Mouse (Mus musculus): ENCODE data around the gene Sez6l2. TPM values are rescaled to one million over a fixed set of nuclear protein-coding genes. Genes with fewer than 3 reads are reported as not detected.
"Not testable (repeated sequence)": the region's sequence is repeated elsewhere in the genome, so short reads cannot be mapped to it uniquely, and the experiment has no call there.

Gene Sez6l2
- 0.63 and 0.88 TPM in 2 replicates for polyA plus RNA-seq (2015; fragmentation: Nextera tagmentation; extraction: Ambion mirVana)

DNA sequence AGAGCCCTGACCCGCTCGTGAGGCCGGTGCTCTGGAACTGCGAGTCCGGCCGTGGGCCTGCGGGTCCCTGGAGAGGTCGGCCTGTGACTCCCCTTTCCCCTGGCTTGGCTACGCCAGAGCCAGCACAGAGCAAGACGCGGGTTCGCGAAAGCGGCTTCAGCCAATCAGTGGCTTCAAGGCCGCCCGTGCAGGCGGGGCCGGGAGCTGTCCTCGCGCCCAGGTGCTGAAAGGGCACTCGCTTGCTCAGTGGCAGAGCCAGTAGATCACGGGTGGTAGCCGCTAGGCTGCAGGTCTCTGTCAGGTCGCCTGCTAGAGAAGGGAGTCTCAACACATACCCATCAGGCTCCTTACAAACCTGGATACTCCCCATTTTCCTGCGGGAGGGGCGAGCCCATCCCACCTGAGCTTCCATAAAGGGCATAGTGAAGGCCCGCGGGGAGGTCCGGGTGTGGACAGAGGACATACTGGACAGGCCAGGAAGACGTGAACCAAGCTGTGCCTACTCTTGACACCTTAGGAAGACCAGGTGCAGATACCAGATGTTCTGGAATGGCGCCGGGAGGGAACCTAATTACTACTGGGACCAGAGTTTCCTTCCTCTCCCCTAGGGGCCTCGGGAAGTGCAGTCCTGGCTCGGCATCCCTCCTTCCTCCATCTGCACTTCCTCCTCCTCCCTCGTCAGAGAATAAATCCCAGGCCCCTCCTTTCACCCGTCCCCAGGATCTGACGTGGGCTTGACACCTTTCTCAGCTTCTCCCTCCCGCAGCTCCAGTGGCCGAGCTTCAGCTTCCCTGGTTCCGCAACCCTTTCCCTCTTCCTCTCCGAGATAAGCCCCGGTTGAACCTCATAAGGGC lies at the start of gene Sez6l2:
Gene Sez6l2 (plus strand): TSS at position 771 of the 854 bp plus-strand sequence.
- under 1% methylated on average over 42 of the region's 42 CpGs for WGBS
- Histone ChIP-seq H3K36me3 (0 out of 2 replicates have a peak, but pooled peaks cover 2% of the 10 kb centered on the region), H3K27me3 (peaks cover 35% of the 10 kb centered on the region), H3K9ac (no peak within 1 kb of the TSS), H3K4me1 (peaks cover 16% of the 10 kb centered on the region), H3K9me3 (replicated peaks) (no peaks in the 10 kb centered on the region), H3K4me2 (replicated peaks) (peak within 1 kb of the TSS; percentile 100), H3K27ac (replicated peaks) (no peak within 1 kb of the TSS), H3K4me3 (replicated peaks) (peak within 1 kb of the TSS; percentile 53)
- ATAC-seq (ENCODE audit: insufficient number of reproducible peaks, low FRiP score, low TSS enrichment, low read depth): peak; percentile 81

DNA sequence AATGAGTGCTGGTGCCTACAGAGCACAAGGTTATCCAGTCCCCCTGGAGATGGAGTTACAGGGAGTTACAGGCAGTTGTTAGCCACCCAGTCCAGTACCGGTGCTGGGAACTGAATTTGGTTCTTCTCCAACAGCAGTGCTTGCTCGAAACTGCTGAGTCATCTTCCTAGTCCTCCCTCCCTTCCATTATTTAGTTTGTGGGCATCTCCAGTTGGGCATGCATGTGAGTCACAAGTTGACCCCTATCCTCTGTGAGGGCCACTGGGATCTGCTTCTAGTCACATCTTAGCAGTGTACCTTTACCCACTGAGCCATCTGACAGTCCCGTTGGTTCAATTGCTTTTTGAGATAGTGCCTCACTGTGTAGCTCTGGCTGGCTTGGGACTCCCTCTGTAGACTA lies 44.8 kb upstream of the Sez6l2 start:
- Histone ChIP-seq H3K9ac (no peak overlapping the region), H3K27me3 (no peaks in the 10 kb centered on the region), H3K9me3 (replicated peaks) (no peaks in the 10 kb centered on the region), H3K4me3 (replicated peaks) (no peak overlapping the region), H3K36me3 (no peaks in the 10 kb centered on the region), H3K4me1 (no peaks in the 10 kb centered on the region), H3K4me2 (replicated peaks) (no peak overlapping the region), H3K27ac (replicated peaks) (no peak overlapping the region)
- no peak for ATAC-seq (ENCODE audit: insufficient number of reproducible peaks, low FRiP score, low TSS enrichment, low read depth)
- WGBS: 70% methylated on average over 3 of the region's 3 CpGs

GRCm38 (mm10) chr7:126914844-126915243 lies 35.5 kb upstream of the Sez6l2 start:
- ATAC-seq (ENCODE audit: insufficient number of reproducible peaks, low FRiP score, low TSS enrichment, low read depth): no peak
- Histone ChIP-seq H3K4me1 (no peaks in the 10 kb centered on the region), H3K27ac (replicated peaks) (no peak overlapping the region), H3K36me3 (no peaks in the 10 kb centered on the region), H3K9me3 (replicated peaks) (no peaks in the 10 kb centered on the region), H3K4me3 (replicated peaks) (no peak overlapping the region), H3K4me2 (replicated peaks) (no peak overlapping the region), H3K27me3 (no peaks in the 10 kb centered on the region), H3K9ac (no peak overlapping the region)
- WGBS: 82% methylated on average over 3 of the region's 3 CpGs

GRCm38 (mm10) chr7:126918356-126918755 lies 32.0 kb upstream of the Sez6l2 start:
- 41% methylated on average over 4 of the region's 4 CpGs for WGBS
- H3K4me3 ChIP-seq (replicated peaks); H3K27ac ChIP-seq (replicated peaks); H3K36me3 ChIP-seq; H3K9ac ChIP-seq; H3K4me2 ChIP-seq (replicated peaks); ATAC-seq (ENCODE audit: insufficient number of reproducible peaks, low FRiP score, low TSS enrichment, low read depth); H3K9me3 ChIP-seq (replicated peaks); H3K4me1 ChIP-seq; H3K27me3 ChIP-seq: not testable (repeated sequence)

DNA sequence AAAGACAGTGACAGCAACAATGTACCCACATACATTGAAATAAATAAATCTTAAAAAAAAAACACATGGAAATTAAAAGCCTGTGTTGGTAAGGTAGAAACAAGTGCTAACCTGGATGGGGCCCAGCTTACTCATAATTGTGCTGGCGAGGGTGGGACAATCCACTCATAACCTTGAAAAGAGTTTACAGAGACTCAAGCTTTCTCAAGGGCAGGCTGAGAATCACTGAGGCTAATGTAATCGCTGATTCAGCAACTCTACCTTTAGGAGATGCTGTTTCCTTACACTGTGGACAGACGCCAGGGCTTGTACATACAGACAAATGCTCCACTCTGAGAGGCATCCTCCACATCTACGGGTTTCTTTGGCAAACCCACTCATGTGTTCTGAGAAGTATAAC lies 30.4 kb upstream of the Sez6l2 start:
- Histone ChIP-seq H3K4me2 (replicated peaks) (no peak overlapping the region), H3K4me3 (replicated peaks) (no peak overlapping the region), H3K27ac (replicated peaks) (no peak overlapping the region), H3K27me3 (no peaks in the 10 kb centered on the region), H3K36me3 (no peaks in the 10 kb centered on the region), H3K9me3 (replicated peaks) (no peaks in the 10 kb centered on the region), H3K4me1 (no peaks in the 10 kb centered on the region), H3K9ac (no peak overlapping the region)
- ATAC-seq (ENCODE audit: insufficient number of reproducible peaks, low FRiP score, low TSS enrichment, low read depth): no peak
- 83% methylated on average over 4 of the region's 4 CpGs for WGBS

DNA sequence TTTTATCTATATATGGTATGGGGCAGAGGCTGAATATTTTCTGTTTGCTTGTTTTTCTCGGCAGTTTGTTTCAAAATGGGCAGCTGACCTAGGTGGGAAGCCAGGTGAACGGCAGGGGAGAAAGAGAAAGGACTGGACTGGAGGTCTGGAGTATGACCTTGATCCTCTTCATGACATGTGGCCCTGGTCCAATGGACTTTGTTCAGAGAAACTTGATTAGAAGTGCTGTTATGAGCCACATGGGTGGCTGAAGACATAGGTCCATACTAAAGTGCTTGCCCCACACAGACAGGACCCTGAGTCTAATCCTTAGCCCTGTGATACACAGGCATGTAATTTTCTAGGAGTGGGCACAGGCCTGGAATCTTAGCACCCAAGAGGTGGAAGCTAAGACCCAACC lies 28.8 kb upstream of the Sez6l2 start:
- ATAC-seq (ENCODE audit: insufficient number of reproducible peaks, low FRiP score, low TSS enrichment, low read depth): no peak
- H3K4me3 ChIP-seq (replicated peaks): no peak overlapping the region
- no peak overlapping the region for H3K4me2 ChIP-seq (replicated peaks)
- no peaks in the 10 kb centered on the region for H3K4me1 ChIP-seq
- 72% methylated on average over 2 of the region's 2 CpGs for WGBS
- H3K27ac ChIP-seq (replicated peaks): no peak overlapping the region
- no peaks in the 10 kb centered on the region for H3K36me3 ChIP-seq
- no peaks in the 10 kb centered on the region for H3K27me3 ChIP-seq
- H3K9me3 ChIP-seq (replicated peaks): no peaks in the 10 kb centered on the region
- no peak overlapping the region for H3K9ac ChIP-seq

GRCm38 (mm10) chr7:126922624-126923060 lies 27.7 kb upstream of the Sez6l2 start, which contains the start of gene Tmem219:
Gene Tmem219 (minus strand): TSS chr7:126922917.
- Histone ChIP-seq H3K9me3 (replicated peaks) (no peaks in the 10 kb centered on the region), H3K36me3 (no peaks in the 10 kb centered on the region), H3K27me3 (no peaks in the 10 kb centered on the region), H3K4me1 (no peaks in the 10 kb centered on the region), H3K4me2 (replicated peaks) (no peak within 1 kb of the TSS), H3K27ac (replicated peaks) (0 out of 2 replicates have a peak within 1 kb of the TSS, but pooled peaks have one; percentile 18), H3K4me3 (replicated peaks) (no peak within 1 kb of the TSS), H3K9ac (no peak within 1 kb of the TSS)
- WGBS: 34% methylated on average over 5 of the region's 5 CpGs
- no peak; the same call in 1 of the 2 replicates for ATAC-seq (ENCODE audit: insufficient number of reproducible peaks, low FRiP score, low TSS enrichment, low read depth)

- no peak overlapping the region for H3K4me3 ChIP-seq (replicated peaks)
- no peaks in the 10 kb centered on the region for H3K27me3 ChIP-seq
- H3K9me3 ChIP-seq (replicated peaks): no peaks in the 10 kb centered on the region
- no peak overlapping the region for H3K9ac ChIP-seq
- no peaks in the 10 kb centered on the region for H3K36me3 ChIP-seq
- H3K27ac ChIP-seq (replicated peaks): no peak overlapping the region
- 74% methylated on average over 5 of the region's 5 CpGs for WGBS
- no peak overlapping the region for H3K4me2 ChIP-seq (replicated peaks)
- H3K4me1 ChIP-seq: peaks cover under 1% of the 10 kb centered on the region
- no peak for ATAC-seq (ENCODE audit: insufficient number of reproducible peaks, low FRiP score, low TSS enrichment, low read depth)
These were observed 26.4 kb upstream of the Sez6l2 start for GRCm38 (mm10) chr7:126923999-126924398.

DNA sequence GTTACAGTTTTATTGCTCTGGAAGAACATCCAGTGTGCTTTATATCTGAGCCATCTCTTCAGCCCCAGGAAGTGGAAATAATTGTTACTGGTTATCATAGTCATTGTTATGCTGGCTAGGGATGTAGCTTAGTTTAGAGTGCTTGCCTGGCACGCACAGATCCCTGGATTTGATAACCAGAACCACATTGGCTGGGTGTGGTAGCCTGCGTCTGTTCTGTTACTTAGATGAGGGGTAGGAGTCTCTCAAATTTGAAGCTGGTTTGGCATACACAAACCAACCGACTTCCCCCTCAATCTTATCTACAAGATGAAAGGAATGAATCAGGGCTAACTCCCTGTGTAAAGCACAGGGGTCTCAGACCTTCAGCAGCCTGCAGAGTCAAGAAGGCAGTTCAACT lies 24.1 kb upstream of the Sez6l2 start:
- 25% methylated on average over 3 of the region's 3 CpGs for WGBS
- H3K36me3 ChIP-seq: 0 out of 2 replicates have a peak, but pooled peaks cover 7% of the 10 kb centered on the region
- peaks cover 12% of the 10 kb centered on the region for H3K4me1 ChIP-seq
- no peak for ATAC-seq (ENCODE audit: insufficient number of reproducible peaks, low FRiP score, low TSS enrichment, low read depth)
- no peak overlapping the region for H3K9ac ChIP-seq
- no peaks in the 10 kb centered on the region for H3K9me3 ChIP-seq (replicated peaks)
- no peak overlapping the region for H3K4me3 ChIP-seq (replicated peaks)
- H3K4me2 ChIP-seq (replicated peaks): no peak overlapping the region
- H3K27me3 ChIP-seq: no peaks in the 10 kb centered on the region
- no peak overlapping the region for H3K27ac ChIP-seq (replicated peaks)

- ATAC-seq (ENCODE audit: insufficient number of reproducible peaks, low FRiP score, low TSS enrichment, low read depth): peak; percentile 96
- WGBS: 3% methylated on average over 56 of the region's 56 CpGs
- Histone ChIP-seq H3K27ac (replicated peaks) (peak within 1 kb of the TSS; percentile 75), H3K27me3 (no peaks in the 10 kb centered on the region), H3K9me3 (replicated peaks) (no peaks in the 10 kb centered on the region), H3K36me3 (peaks cover 12% of the 10 kb centered on the region; the same call in 1 of the 2 replicates), H3K4me3 (replicated peaks) (peak within 1 kb of the TSS; percentile 68), H3K4me1 (peaks cover 12% of the 10 kb centered on the region), H3K4me2 (replicated peaks) (peak within 1 kb of the TSS; percentile 89), H3K9ac (peak within 1 kb of the TSS; percentile 64)
These were observed 21.9 kb upstream of the Sez6l2 start, which contains the start of gene Kctd13 for GRCm38 (mm10) chr7:126928384-126929037. Gene Kctd13 (plus strand): TSS chr7:126928879.

DNA sequence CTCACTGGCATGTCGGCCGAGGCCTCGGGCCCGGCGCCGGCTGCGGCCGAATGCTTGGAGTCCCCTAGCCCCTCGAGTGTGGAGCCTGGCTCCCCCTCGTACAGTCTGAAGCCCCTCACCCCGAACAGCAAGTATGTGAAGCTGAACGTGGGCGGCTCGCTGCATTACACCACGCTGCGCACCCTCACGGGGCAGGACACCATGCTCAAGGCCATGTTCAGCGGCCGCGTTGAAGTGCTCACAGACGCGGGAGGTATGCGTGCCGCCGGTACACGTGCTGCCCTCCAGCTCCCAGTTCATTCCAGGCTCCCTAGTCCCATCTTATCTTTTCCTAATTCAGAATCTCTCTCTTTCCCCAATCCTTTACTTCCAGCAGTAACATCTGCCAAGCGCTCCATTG lies 21.3 kb upstream of the Sez6l2 start:
- Histone ChIP-seq H3K4me2 (replicated peaks) (peak overlapping the region; percentile 89), H3K9me3 (replicated peaks) (no peaks in the 10 kb centered on the region), H3K4me1 (peaks cover 12% of the 10 kb centered on the region), H3K4me3 (replicated peaks) (peak overlapping the region; percentile 68), H3K9ac (peak overlapping the region; percentile 64), H3K36me3 (peaks cover 14% of the 10 kb centered on the region; the same call in 1 of the 2 replicates), H3K27me3 (no peaks in the 10 kb centered on the region), H3K27ac (replicated peaks) (peak overlapping the region; percentile 75)
- WGBS: under 1% methylated on average over 27 of the region's 27 CpGs
- peak; percentile 66; the same call in 1 of the 2 replicates for ATAC-seq (ENCODE audit: insufficient number of reproducible peaks, low FRiP score, low TSS enrichment, low read depth)
